Mouse (Mus musculus) midbrain, embryonic 13.5 days (tissue): ENCODE results near the gene Dysf. TPM values are rescaled to one million over a fixed set of nuclear protein-coding genes. Genes with fewer than 3 reads are reported as not detected.

Experiments used
- ATAC-seq: fragments of 200-750 bp; cut with Nextera tagmentation; 2 replicates; pipeline ENCODE4 v1.8.0; 2017; ENCODE audit warnings: mild to moderate bottlenecking, moderate TSS enrichment, moderate library complexity
- H3K27ac ChIP-seq: fragments of 300-500 bp; sonication (generic); 2 replicates; pipeline ENCODE4 v1.5.1; 2015; ENCODE audit warnings: inconsistent platforms, mild to moderate bottlenecking, moderate library complexity
- H3K27me3 ChIP-seq: fragments of 300-500 bp; sonication (generic); 2 replicates; pipeline ENCODE4 v1.6.1; 2015; ENCODE audit warnings: mild to moderate bottlenecking, inconsistent platforms
- H3K36me3 ChIP-seq: fragments of 300-500 bp; sonication (generic); 2 replicates; pipeline ENCODE4 v1.6.1; 2015; ENCODE audit warnings: mild to moderate bottlenecking, inconsistent platforms
- H3K4me1 ChIP-seq: fragments of 300-500 bp; sonication (generic); replicated peaks from 2 replicates; pipeline ENCODE4 v1.6.1; 2015; ENCODE audit warnings: inconsistent platforms
- H3K4me2 ChIP-seq: fragments of 300-500 bp; sonication (generic); replicated peaks from 2 replicates; pipeline ENCODE4 v1.6.1; 2015; ENCODE audit warnings: moderate library complexity, mild to moderate bottlenecking, inconsistent platforms
- H3K4me3 ChIP-seq: fragments of 300-500 bp; sonication (generic); replicated peaks from 2 replicates; pipeline ENCODE4 v1.5.1; 2015; ENCODE audit warnings: mild to moderate bottlenecking, inconsistent platforms
- H3K9ac ChIP-seq: fragments of 300-500 bp; sonication (generic); replicated peaks from 2 replicates; pipeline ENCODE4 v1.6.1; 2015; ENCODE audit warnings: mild to moderate bottlenecking, inconsistent platforms
- H3K9me3 ChIP-seq: fragments of 300-500 bp; sonication (generic); 2 replicates; pipeline ENCODE4 v1.6.1; 2016; ENCODE audit warnings: mild to moderate bottlenecking, inconsistent platforms
- WGBS: fragments of 180-500 bp; shearing (Covaris S2); methylation state at CpG from one replicate; pipeline ENCODE4 v1.1.7; 2015; 5-methylcytosine and 5-hydroxymethylcytosine counted together
- polyA plus RNA-seq: library from polyadenylated mRNA; unstranded; fragments of >200 nt; fragmentation: Nextera tagmentation; extraction: Ambion mirVana; gene quantifications from 2 replicates; pipeline ENCODE4 v1.2.1, GENCODE M21; 2015

Dysf gene
- polyA plus RNA-seq, 1 experiment from 2014 or later, result 2.6 TPM

GRCm38 (mm10) chr6:84144393-84144792, 136.0 kb downstream of the Dysf start:
- Histone ChIP-seq H3K9me3 (no peaks in the 10 kb centered on the region), H3K4me3 (no peak overlapping the region), H3K4me2 (no peak overlapping the region), H3K4me1 (no peaks in the 10 kb centered on the region), H3K27ac (no peak overlapping the region), H3K9ac (no peak overlapping the region), H3K27me3 (no peaks in the 10 kb centered on the region), H3K36me3 (no peaks in the 10 kb centered on the region)
- WGBS, result 89% methylated on average over 4 of the region's 4 CpGs
- ATAC-seq, result no peak

GRCm38 (mm10) chr6:84147206-84148004, 139.0 kb downstream of the Dysf start:
- no peaks in the 10 kb centered on the region for H3K36me3 ChIP-seq
- no peak overlapping the region for H3K27ac ChIP-seq
- no peaks in the 10 kb centered on the region for H3K27me3 ChIP-seq
- no peaks in the 10 kb centered on the region for H3K9me3 ChIP-seq
- no peak overlapping the region for H3K4me2 ChIP-seq
- H3K4me3 ChIP-seq, result no peak overlapping the region
- no peaks in the 10 kb centered on the region for H3K4me1 ChIP-seq
- no peak overlapping the region for H3K9ac ChIP-seq
- no peak for ATAC-seq
- WGBS, result 78% methylated on average over 13 of the region's 13 CpGs

GRCm38 (mm10) chr6:84148470-84148869, 140.1 kb downstream of the Dysf start:
- no peak overlapping the region for H3K4me2 ChIP-seq
- no peaks in the 10 kb centered on the region for H3K36me3 ChIP-seq
- H3K9ac ChIP-seq, result no peak overlapping the region
- no peak for ATAC-seq
- no peaks in the 10 kb centered on the region for H3K4me1 ChIP-seq
- WGBS, result 76% methylated on average over 6 of the region's 6 CpGs
- H3K27me3 ChIP-seq, result no peaks in the 10 kb centered on the region
- no peaks in the 10 kb centered on the region for H3K9me3 ChIP-seq
- no peak overlapping the region for H3K27ac ChIP-seq
- no peak overlapping the region for H3K4me3 ChIP-seq

DNA sequence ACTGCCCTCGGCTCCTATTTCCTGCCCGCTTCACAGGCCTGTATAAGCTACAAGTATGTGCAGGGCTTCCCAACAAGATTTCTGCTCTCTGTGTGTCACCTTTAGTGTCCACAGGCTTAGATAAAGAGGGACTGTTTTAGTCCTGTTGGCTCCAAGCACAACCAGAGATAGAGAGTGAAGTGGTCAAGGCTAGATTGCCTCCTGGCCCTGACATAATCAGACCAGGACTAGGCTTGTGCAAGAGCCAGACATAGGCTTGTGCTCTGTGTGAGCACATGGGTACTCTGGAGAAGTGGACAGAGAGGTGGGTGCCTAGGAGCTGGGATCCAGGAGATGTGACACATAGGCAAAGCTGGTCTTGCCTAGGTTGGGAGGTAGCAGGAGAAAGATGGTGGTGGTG, 146.1 kb downstream of the Dysf start:
- Histone ChIP-seq H3K27ac (no peak overlapping the region), H3K4me2 (no peak overlapping the region), H3K27me3 (no peaks in the 10 kb centered on the region), H3K4me3 (no peak overlapping the region), H3K9ac (no peak overlapping the region), H3K4me1 (no peaks in the 10 kb centered on the region), H3K9me3 (no peaks in the 10 kb centered on the region), H3K36me3 (no peaks in the 10 kb centered on the region)
- no peak for ATAC-seq
- WGBS, result 89% methylated on average over 2 of the region's 2 CpGs

DNA sequence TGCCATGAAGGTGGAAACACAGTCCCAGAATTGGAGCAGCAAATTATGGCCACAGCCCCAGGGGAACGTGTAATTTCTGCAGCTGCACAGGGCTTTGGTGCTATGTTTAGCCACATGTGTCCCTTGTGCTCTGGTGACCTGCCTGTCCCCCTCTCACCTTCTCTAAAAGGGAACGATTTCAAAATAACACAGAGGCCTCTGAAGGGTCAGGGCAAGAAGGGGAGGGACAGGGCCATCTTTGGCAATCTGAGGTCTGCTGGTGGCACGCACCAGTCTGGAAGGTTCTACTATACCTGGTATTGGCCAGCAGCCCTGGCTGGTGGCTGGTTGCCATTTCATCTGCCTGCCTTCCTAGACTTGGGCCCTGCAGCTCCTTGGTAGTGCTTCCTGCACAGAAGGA, 147.4 kb downstream of the Dysf start:
- H3K4me2 ChIP-seq, result no peak overlapping the region
- 81% methylated on average over 3 of the region's 3 CpGs for WGBS
- no peak for ATAC-seq
- no peak overlapping the region for H3K4me3 ChIP-seq
- no peaks in the 10 kb centered on the region for H3K27me3 ChIP-seq
- H3K9ac ChIP-seq, result no peak overlapping the region
- no peaks in the 10 kb centered on the region for H3K9me3 ChIP-seq
- H3K27ac ChIP-seq, result no peak overlapping the region
- no peaks in the 10 kb centered on the region for H3K36me3 ChIP-seq
- H3K4me1 ChIP-seq, result no peaks in the 10 kb centered on the region

- Histone ChIP-seq H3K9ac (no peak overlapping the region), H3K4me3 (no peak overlapping the region), H3K36me3 (no peaks in the 10 kb centered on the region), H3K4me1 (no peaks in the 10 kb centered on the region), H3K27ac (no peak overlapping the region), H3K27me3 (no peaks in the 10 kb centered on the region), H3K9me3 (no peaks in the 10 kb centered on the region), H3K4me2 (no peak overlapping the region)
- ATAC-seq, result no peak
- WGBS, result 69% methylated on average over 4 of the region's 4 CpGs
Measured at GRCm38 (mm10) chr6:84156481-84157025, 148.2 kb downstream of the Dysf start.

- Histone ChIP-seq H3K4me2 (no peak overlapping the region), H3K9me3 (no peaks in the 10 kb centered on the region), H3K36me3 (no peaks in the 10 kb centered on the region), H3K27ac (no peak overlapping the region), H3K27me3 (no peaks in the 10 kb centered on the region), H3K4me3 (no peak overlapping the region), H3K4me1 (no peaks in the 10 kb centered on the region), H3K9ac (no peak overlapping the region)
- 89% methylated on average over 4 of the region's 4 CpGs for WGBS
- no peak for ATAC-seq
Measured at GRCm38 (mm10) chr6:84159046-84159445, 150.7 kb downstream of the Dysf start.

- WGBS, result 87% methylated on average over 14 of the region's 14 CpGs
- no peaks in the 10 kb centered on the region for H3K9me3 ChIP-seq
- no peak for ATAC-seq
Measured at GRCm38 (mm10) chr6:84167612-84168011, 159.2 kb downstream of the Dysf start.

DNA sequence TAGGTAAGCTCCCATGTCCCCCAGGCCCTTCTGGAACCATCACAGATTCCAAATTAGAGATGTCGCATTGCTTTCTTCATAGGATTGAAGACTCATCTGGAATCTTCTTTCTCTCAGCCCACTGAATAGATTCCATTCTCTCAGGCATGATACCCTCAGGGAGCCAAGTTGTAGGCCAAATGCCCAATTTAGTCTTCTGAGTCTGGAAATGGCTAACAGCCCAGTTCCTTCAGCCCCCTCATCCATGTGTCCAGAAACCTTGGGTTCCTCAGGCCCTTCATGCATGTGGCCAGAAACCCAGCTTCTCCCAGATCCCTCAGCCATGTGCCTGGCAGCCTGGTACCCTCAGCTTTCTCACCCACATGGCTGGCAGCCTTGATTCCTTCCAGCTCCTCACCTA, 160.2 kb downstream of the Dysf start:
- Histone ChIP-seq H3K36me3 (no peaks in the 10 kb centered on the region), H3K9ac (no peak overlapping the region), H3K4me3 (no peak overlapping the region), H3K9me3 (no peaks in the 10 kb centered on the region), H3K4me2 (no peak overlapping the region), H3K27me3 (no peaks in the 10 kb centered on the region), H3K4me1 (no peaks in the 10 kb centered on the region), H3K27ac (no peak overlapping the region)
- no peak for ATAC-seq
- WGBS, result 97% methylated on average over 1 of the region's 1 CpGs

More at GRCm38 (mm10) chr6:84167612-84168011, 159.2 kb downstream of the Dysf start:
- H3K4me2 ChIP-seq, result no peak overlapping the region
- no peak overlapping the region for H3K27ac ChIP-seq
- no peak overlapping the region for H3K9ac ChIP-seq
- H3K4me3 ChIP-seq, result no peak overlapping the region
- H3K36me3 ChIP-seq, result no peaks in the 10 kb centered on the region
- no peaks in the 10 kb centered on the region for H3K27me3 ChIP-seq
- no peaks in the 10 kb centered on the region for H3K4me1 ChIP-seq

- Histone ChIP-seq H3K27ac (no peak overlapping the region), H3K9me3 (no peaks in the 10 kb centered on the region), H3K9ac (no peak overlapping the region), H3K4me3 (no peak overlapping the region), H3K36me3 (no peaks in the 10 kb centered on the region), H3K4me2 (no peak overlapping the region), H3K4me1 (no peaks in the 10 kb centered on the region), H3K27me3 (no peaks in the 10 kb centered on the region)
- WGBS, result 92% methylated on average over 6 of the region's 6 CpGs
- ATAC-seq, result no peak
Measured at GRCm38 (mm10) chr6:84173626-84174025, 165.2 kb downstream of the Dysf start.

- no peaks in the 10 kb centered on the region for H3K9me3 ChIP-seq
- H3K27me3 ChIP-seq, result no peaks in the 10 kb centered on the region
- no peaks in the 10 kb centered on the region for H3K36me3 ChIP-seq
- H3K4me1 ChIP-seq, result no peaks in the 10 kb centered on the region
- ATAC-seq, result no peak
- no peak overlapping the region for H3K4me3 ChIP-seq
- H3K9ac ChIP-seq, result no peak overlapping the region
- no peak overlapping the region for H3K27ac ChIP-seq
- 89% methylated on average over 5 of the region's 5 CpGs for WGBS
- H3K4me2 ChIP-seq, result no peak overlapping the region
Measured at GRCm38 (mm10) chr6:84178776-84179405, 170.5 kb downstream of the Dysf start.

- no peaks in the 10 kb centered on the region for H3K4me1 ChIP-seq
- 62% methylated on average over 4 of the region's 4 CpGs for WGBS
Measured at GRCm38 (mm10) chr6:84181452-84181851, 173.1 kb downstream of the Dysf start.

More at GRCm38 (mm10) chr6:84181452-84181851, 173.1 kb downstream of the Dysf start:
- no peak overlapping the region for H3K4me3 ChIP-seq
- H3K9me3 ChIP-seq, result no peaks in the 10 kb centered on the region
- no peak overlapping the region for H3K9ac ChIP-seq
- H3K4me2 ChIP-seq, result no peak overlapping the region
- H3K36me3 ChIP-seq, result no peaks in the 10 kb centered on the region
- no peak for ATAC-seq
- H3K27ac ChIP-seq, result no peak overlapping the region
- no peaks in the 10 kb centered on the region for H3K27me3 ChIP-seq
